In the genomic region with DNA sequence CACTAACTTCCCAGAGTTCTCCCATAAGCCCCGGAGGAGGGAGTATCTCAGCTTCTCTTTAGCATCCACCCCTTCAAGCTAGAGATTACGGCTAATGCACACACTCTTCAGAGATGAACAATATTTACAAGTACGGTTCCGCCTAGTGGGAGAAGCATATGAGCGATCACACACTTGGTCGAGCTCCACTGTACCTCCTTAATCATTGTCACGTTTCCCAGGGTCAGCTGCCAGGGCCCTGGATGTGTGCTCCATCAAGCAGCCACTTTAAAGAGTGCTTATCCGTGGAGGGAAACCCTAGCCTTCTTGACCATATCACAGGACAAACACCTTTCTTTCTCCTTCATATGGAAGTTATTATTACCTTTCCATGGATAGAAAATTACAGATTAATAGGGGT, we compare ENCODE assay signal across 22 mouse cellular contexts.
DNase-seq lines count a peak whose midpoint lies in the region; ATAC-seq and TF ChIP-seq lines count a peak whose summit lies in the region.
"Had no signal": no experiment of that assay in that cellular context is flagged by ENCODE, and none has a peak within 500 bp of the region (broad histone marks: within the 10 kb centered on the region; RNA-seq: fewer than 3 reads in every experiment).

No protein-coding gene starts in this region.

- DNase-seq in cerebellum, postnatal 10 days: peak; percentile 9 to 16
- DNase-seq in cerebellum, adult 18-20 months: no peak
- peak; percentile 33 for DNase-seq in neural tube, embryonic 10.5 days (ENCODE audit: extremely low spot score, low spot score)
- peak; percentile 56 for DNase-seq in limb, embryonic 11.5 days (ENCODE audit: low spot score)
- DNase-seq in thymus, postnatal 36 days: no peak
- DNase-seq in thymus, adult 2 months: no peak
- no peak for DNase-seq in thymus, postnatal 14 days
- DNase-seq: adrenal gland, postnatal 10 days; cerebellum, adult 9-11 months; gastrocnemius, postnatal 10 days; heart, adult 11 months; kidney, adult 11 months; kidney, postnatal 25 days had no signal

- no peak overlapping the region for H3K9ac ChIP-seq in neural tube, embryonic 15.5 days (replicated peaks)
- no peak overlapping the region for H3K9ac ChIP-seq in limb, embryonic 11.5 days (ENCODE audit: low read length)
- H3K9ac ChIP-seq: heart, embryonic 13.5 days; limb, embryonic 15.5 days; liver, embryonic 15.5 days; midbrain, embryonic 12.5 days had no signal

- no peaks in the 10 kb centered on the region for H3K36me3 ChIP-seq in neural tube, embryonic 15.5 days
- no peaks in the 10 kb centered on the region for H3K36me3 ChIP-seq in limb, embryonic 11.5 days (ENCODE audit: control insufficient read depth, insufficient read depth, low read length)
- H3K36me3 ChIP-seq in thymus, adult 2 months (ENCODE audit: control insufficient read depth, insufficient read depth, low read length): no peaks in the 10 kb centered on the region
- H3K36me3 ChIP-seq: forebrain, embryonic 10.5 days; heart, embryonic 13.5 days; limb, embryonic 15.5 days; liver, embryonic 15.5 days; midbrain, embryonic 12.5 days had no signal

- no peak overlapping the region for H3K4me3 ChIP-seq in neural tube, embryonic 15.5 days (replicated peaks)
- H3K4me3 ChIP-seq in limb, embryonic 11.5 days (ENCODE audit: low read depth, low read length): no peak overlapping the region
- H3K4me3 ChIP-seq in thymus, adult 2 months (ENCODE audit: control insufficient read depth, insufficient read depth, low read length): no peak overlapping the region
- H3K4me3 ChIP-seq: forebrain, embryonic 10.5 days; heart, embryonic 13.5 days; liver, embryonic 15.5 days; midbrain, embryonic 12.5 days had no signal

- H3K4me2 ChIP-seq in neural tube, embryonic 15.5 days: no peak overlapping the region
- H3K4me2 ChIP-seq in limb, embryonic 11.5 days (ENCODE audit: low read depth, severe bottlenecking): peak overlapping the region; percentile 37; the same call in 1 of the 2 replicates
- H3K4me2 ChIP-seq: heart, embryonic 13.5 days; liver, embryonic 15.5 days; midbrain, embryonic 12.5 days had no signal

- peaks cover 12% of the 10 kb centered on the region for H3K4me1 ChIP-seq in neural tube, embryonic 15.5 days
- no peaks in the 10 kb centered on the region; the same call in 1 of the 2 replicates for H3K4me1 ChIP-seq in limb, embryonic 11.5 days (ENCODE audit: control insufficient read depth, insufficient read depth, low read length)
- no peaks in the 10 kb centered on the region for H3K4me1 ChIP-seq in thymus, adult 2 months (replicated peaks; ENCODE audit: control insufficient read depth, insufficient read depth, low read length)
- H3K4me1 ChIP-seq: heart, embryonic 13.5 days; liver, embryonic 15.5 days; midbrain, embryonic 12.5 days had no signal

- no peaks in the 10 kb centered on the region for H3K9me3 ChIP-seq in neural tube, embryonic 15.5 days (replicated peaks)
- H3K9me3 ChIP-seq in limb, embryonic 11.5 days (ENCODE audit: control insufficient read depth, low read length): no peaks in the 10 kb centered on the region
- H3K9me3 ChIP-seq: forebrain, embryonic 10.5 days; heart, embryonic 13.5 days; limb, embryonic 15.5 days; liver, embryonic 15.5 days; midbrain, embryonic 12.5 days had no signal

- ATAC-seq in neural tube, embryonic 15.5 days (ENCODE audit: low FRiP score): no peak
- 0 out of 2 replicates have a peak, but pooled peaks have one; percentile 59 for ATAC-seq in limb, embryonic 11.5 days (ENCODE audit: insufficient number of reproducible peaks, low FRiP score, low TSS enrichment, low read depth)
- ATAC-seq: hindbrain, embryonic 16.5 days; lung, postnatal 0 days; Patski had no signal

- WGBS in neural tube, embryonic 15.5 days: 66% methylated on average over 8 of the region's 8 CpGs
- WGBS in limb, embryonic 11.5 days: 18% methylated on average over 8 of the region's 8 CpGs
- WGBS in thymus, adult 2 months: 93% methylated on average over 8 of the region's 8 CpGs

- H3K27me3 ChIP-seq in neural tube, embryonic 15.5 days (replicated peaks): no peaks in the 10 kb centered on the region
- no peaks in the 10 kb centered on the region for H3K27me3 ChIP-seq in limb, embryonic 11.5 days (ENCODE audit: control insufficient read depth, insufficient read depth, low read length)
- no peaks in the 10 kb centered on the region for H3K27me3 ChIP-seq in thymus, adult 2 months (ENCODE audit: control insufficient read depth, insufficient read depth, low read length)
- H3K27me3 ChIP-seq: liver, embryonic 15.5 days; midbrain, embryonic 12.5 days had no signal

- H3K27ac ChIP-seq in neural tube, embryonic 15.5 days (replicated peaks): no peak overlapping the region
- no peak overlapping the region; the same call in 1 of the 2 replicates for H3K27ac ChIP-seq in limb, embryonic 11.5 days (replicated peaks; ENCODE audit: low read depth, low read length)
- no peak overlapping the region for H3K27ac ChIP-seq in thymus, adult 2 months (ENCODE audit: control insufficient read depth, insufficient read depth, low read length)
- H3K27ac ChIP-seq: heart, embryonic 13.5 days; limb, embryonic 15.5 days; liver, embryonic 15.5 days; midbrain, embryonic 12.5 days had no signal

- TF ChIP-seq POLR2A in thymus, adult 2 months (IDR thresholded peaks at IDR 0.05; ENCODE audit: control insufficient read depth, extremely low read depth, insufficient read depth, low read length, poor library complexity): no peak

- no peak for TF ChIP-seq CTCF in thymus, adult 2 months (IDR thresholded peaks at IDR 0.05; ENCODE audit: borderline replicate concordance, control insufficient read depth, extremely low read depth, insufficient read depth, low read length, poor library complexity)

Comparison
In these comparisons a context has a peak if more than half of its experiments do, and no peak if none do; other contexts are left out.
1. DNase-seq: peak in cerebellum, postnatal 10 days (2 of 2), neural tube, embryonic 10.5 days (single experiment) and limb, embryonic 11.5 days (single experiment); none in cerebellum, adult 18-20 months (0 of 2), thymus, postnatal 36 days (0 of 2), thymus, adult 2 months (single experiment) and thymus, postnatal 14 days (single experiment).